Mouse (Mus musculus) megakaryocyte, embryonic 14.5 days (primary cell): Measurements from ENCODE around the gene Lama5.

Experiments
- FLI1 ChIP-seq: IDR thresholded peaks from 2 replicates; pipeline ENCODE4 v1.6.1; 2012; ENCODE audit warnings: low read length, inconsistent platforms, mixed read lengths
- GATA1 ChIP-seq: IDR thresholded peaks from 3 replicates; pipeline ENCODE4 v1.6.1; 2012; ENCODE audit warnings: mixed read lengths, low read length, inconsistent platforms, borderline replicate concordance

- TF ChIP-seq GATA1 (no peak), FLI1 (no peak)
Measured at GRCm38 (mm10) chr2:180165855-180166254, 59.8 kb downstream of the Lama5 start.
